Mouse (Mus musculus) brain, embryonic 18.5 days (tissue): Measurements from ENCODE around the gene Gm7361.
"Not testable (repeated sequence)": the region's sequence is repeated elsewhere in the genome, so short reads cannot be mapped to it uniquely, and the experiment has no call there.

ENCODE experiments used
- DNase-seq: peaks from one replicate; pipeline ENCODE4 v3.0.0-alpha.2; 2012; ENCODE audit warnings: low read depth, low spot score

The Gm7361 gene

GRCm38 (mm10) chr5:26257391-26257790, at the start of gene Gm7361:
Gm7361 (plus strand) TSS chr5:26257691.
- not testable (repeated sequence) for DNase-seq

DNA sequence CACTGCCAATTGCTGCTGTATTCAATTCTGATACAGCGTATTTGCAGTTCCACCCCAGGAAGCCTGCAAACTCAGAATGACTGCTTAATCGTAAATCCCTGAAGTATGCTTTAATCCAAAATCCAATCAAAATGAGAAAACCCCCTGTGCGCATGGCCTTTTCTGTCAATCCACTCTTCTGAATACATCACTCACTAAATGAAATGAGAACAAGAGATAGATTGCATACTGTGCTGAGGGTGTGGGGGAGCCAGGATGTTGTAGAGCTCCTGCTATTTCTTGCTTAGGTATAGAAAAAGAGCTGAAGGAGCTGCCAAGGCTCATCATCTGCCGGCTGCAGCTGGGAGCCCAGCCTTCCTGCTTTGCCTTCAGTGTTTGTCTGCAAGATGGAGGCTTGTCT, 46.5 kb upstream of the Gm7361 start:
- DNase-seq = no peak

- DNase-seq = no peak
Observed at GRCm38 (mm10) chr5:26222076-26222475, 35.4 kb upstream of the Gm7361 start.

GRCm38 (mm10) chr5:26266656-26267055, 9.2 kb downstream of the Gm7361 start:
- not testable (repeated sequence) for DNase-seq

DNA sequence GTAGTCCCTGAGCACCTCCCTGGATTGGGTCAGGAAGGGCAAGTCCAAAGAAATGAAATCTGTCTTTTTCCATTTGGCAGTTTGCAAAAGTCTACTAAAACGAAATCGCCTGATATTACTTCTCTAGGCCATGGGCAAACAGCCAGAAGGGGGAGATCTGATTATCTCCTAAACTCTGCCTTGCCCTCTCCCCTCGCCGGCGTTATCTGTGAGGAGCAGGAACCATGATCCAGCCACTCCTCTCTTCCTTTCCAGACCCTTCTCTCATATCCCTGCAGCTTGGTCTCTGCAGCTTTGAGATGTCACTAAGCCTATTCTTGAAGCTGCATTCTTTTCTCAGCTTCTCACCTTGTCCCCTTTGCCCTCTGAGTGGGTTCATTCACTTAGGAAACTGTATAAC, 22.9 kb downstream of the Gm7361 start:
- no peak for DNase-seq

- no peak for DNase-seq
Observed at GRCm38 (mm10) chr5:26281717-26282116, 24.2 kb downstream of the Gm7361 start.

- peak; percentile 49 for DNase-seq
Observed at GRCm38 (mm10) chr5:26282282-26282681, 24.8 kb downstream of the Gm7361 start.

DNA sequence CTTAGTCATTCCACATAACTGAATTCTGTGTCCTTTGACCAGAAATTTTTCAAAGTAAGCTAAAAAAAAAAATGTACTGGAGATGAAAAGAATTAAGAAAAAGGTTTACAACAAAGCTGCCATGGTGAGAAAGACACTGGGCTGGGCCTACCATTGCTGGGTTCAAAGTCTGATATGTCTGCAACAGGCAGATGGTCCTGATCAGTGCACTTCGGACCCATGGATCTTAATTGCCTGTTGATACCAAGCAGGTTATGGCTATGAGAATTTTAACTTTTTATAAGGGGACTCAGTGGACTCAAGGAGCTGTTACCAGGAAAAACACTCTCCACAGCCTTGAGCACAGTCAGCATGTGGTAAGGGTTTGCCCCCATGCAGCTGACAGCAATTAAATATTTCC, 25.9 kb downstream of the Gm7361 start:
- DNase-seq = no peak

- DNase-seq = no peak
Observed at GRCm38 (mm10) chr5:26291621-26292020, 34.1 kb downstream of the Gm7361 start.

DNA sequence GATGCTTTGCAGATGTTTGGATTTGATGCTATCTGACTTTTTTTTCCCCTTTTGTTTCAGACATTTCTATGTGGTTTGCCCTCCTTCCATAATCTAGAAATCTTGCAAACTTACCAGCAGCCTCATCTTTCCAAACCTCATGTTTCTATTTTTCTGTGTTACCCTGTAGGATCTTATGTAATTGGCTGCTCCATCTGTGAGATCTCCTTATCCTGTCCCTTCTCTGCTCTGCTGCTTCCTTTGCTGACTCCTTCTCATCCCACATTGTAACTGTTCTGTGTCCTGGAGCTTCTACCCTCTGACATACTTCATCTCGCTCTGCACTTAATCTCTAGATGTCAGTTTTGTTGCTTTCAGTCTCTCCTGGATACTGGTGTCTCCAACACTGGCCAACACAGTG, 35.8 kb downstream of the Gm7361 start:
- DNase-seq = no peak
